Mouse (Mus musculus) CD4-positive naive resting alpha-beta T cell, adult 76 days (primary cell): ENCODE results near the gene Vmn1r39. TPM values are rescaled to one million over a fixed set of nuclear protein-coding genes. Genes with fewer than 3 reads are reported as not detected.

Source experiments
- total RNA-seq: library from RNA; stranded (reverse); gene quantifications from one replicate; pipeline ENCODE4 v1.2.4, GENCODE M21; 2023

The Vmn1r39 gene
- not detected for total RNA-seq

GRCm38 (mm10) chr6:66810509-66810908, at the start of gene Vmn1r39:
Gene Vmn1r39, minus strand, starts transcription at chr6:66810609.

GRCm38 (mm10) chr6:66782527-66782926, 27.9 kb downstream of the Vmn1r39 start, which contains the start of gene Vmn1r38:
Gene Vmn1r38, minus strand, starts transcription at chr6:66782627.

Other genes starting within 250 kb of the Vmn1r39 start
- gene Vmn1r33, start 192.3 kb downstream of the Vmn1r39 start, total RNA-seq = not detected
- not detected for gene Vmn1r34, start 166.7 kb downstream of the Vmn1r39 start, total RNA-seq
- gene Vmn1r35, start 124.7 kb downstream of the Vmn1r39 start, total RNA-seq = not detected
- not detected for gene Vmn1r36, start 91.4 kb downstream of the Vmn1r39 start, total RNA-seq
- gene Vmn1r37, start 81.2 kb downstream of the Vmn1r39 start, total RNA-seq = not detected
- not detected for gene Vmn1r38, start 28.0 kb downstream of the Vmn1r39 start, total RNA-seq
- gene Gng12, start 85.8 kb upstream of the Vmn1r39 start, total RNA-seq = 16.3 TPM
- 32.4 TPM for gene Gadd45a, start 226.8 kb upstream of the Vmn1r39 start, total RNA-seq